19 mouse cellular contexts compared by ENCODE assay signal in the genomic region with DNA sequence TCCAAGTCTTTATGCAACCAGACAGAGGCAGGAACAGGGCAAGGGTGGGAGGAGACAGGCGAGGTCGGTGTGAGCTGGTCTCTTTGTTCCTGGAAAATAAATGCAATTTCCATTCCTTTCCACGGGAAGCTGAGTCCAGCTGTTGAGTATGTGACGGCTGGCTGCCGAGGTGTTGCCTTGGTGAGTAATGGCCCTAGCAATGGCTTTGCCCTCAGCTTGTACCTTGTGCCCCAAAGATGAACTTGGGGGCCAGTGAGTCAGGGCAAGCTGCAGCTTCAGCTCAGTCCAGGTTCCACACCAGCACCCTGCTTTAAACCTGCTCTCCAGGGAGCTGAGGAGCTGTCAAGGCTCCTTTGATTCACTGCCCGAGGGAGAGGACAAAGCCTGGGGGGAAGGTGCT.
"Had no signal": no experiment of that assay in that cellular context is flagged by ENCODE, and none has a peak within 500 bp of the region (broad histone marks: within the 10 kb centered on the region; RNA-seq: fewer than 3 reads in every experiment).

No protein-coding gene starts in this region.

- H3K9ac ChIP-seq: limb, embryonic 15.5 days; liver, embryonic 12.5 days; lung, embryonic 14.5 days; midbrain, embryonic 12.5 days; neural tube, embryonic 12.5 days; stomach, embryonic 15.5 days had no signal

- H3K27ac ChIP-seq: kidney, postnatal 0 days; layer of hippocampus, adult 2 months; limb, embryonic 15.5 days; liver, embryonic 12.5 days; macrophage; midbrain, embryonic 12.5 days; neural tube, embryonic 12.5 days; stomach, embryonic 15.5 days had no signal

- H3K36me3 ChIP-seq: limb, embryonic 15.5 days; liver, embryonic 12.5 days; midbrain, embryonic 12.5 days; neural tube, embryonic 12.5 days; stomach, embryonic 15.5 days had no signal

- DNase-seq: kidney, adult 9 months; kidney, postnatal 4 days; left cerebral cortex, postnatal 4 days; lung, embryonic 14.5 days; lung, postnatal 10 days; retina, postnatal 1 day; right cerebral cortex, postnatal 4 days; spleen, adult 18-20 months; thymus, adult 2 months; thymus, postnatal 25 days had no signal

- H3K4me3 ChIP-seq: layer of hippocampus, adult 2 months; limb, embryonic 15.5 days; liver, embryonic 12.5 days; megakaryocyte, embryonic 14.5 days; midbrain, embryonic 12.5 days; neural tube, embryonic 12.5 days; stomach, embryonic 15.5 days had no signal

- ATAC-seq: liver, embryonic 12.5 days had no signal

- H3K4me1 ChIP-seq: limb, embryonic 15.5 days; liver, embryonic 12.5 days; megakaryocyte, embryonic 14.5 days; stomach, embryonic 15.5 days had no signal

- H3K9me3 ChIP-seq: limb, embryonic 15.5 days; liver, embryonic 12.5 days; megakaryocyte, embryonic 14.5 days; midbrain, embryonic 12.5 days; neural tube, embryonic 12.5 days; stomach, embryonic 15.5 days had no signal

- H3K4me2 ChIP-seq: limb, embryonic 15.5 days; liver, embryonic 12.5 days; lung, embryonic 14.5 days; midbrain, embryonic 12.5 days; neural tube, embryonic 12.5 days; stomach, embryonic 15.5 days had no signal

- H3K27me3 ChIP-seq: midbrain, embryonic 12.5 days; neural tube, embryonic 12.5 days had no signal
